Mouse (Mus musculus) neural tube, embryonic 14.5 days (tissue): ENCODE data around the gene Spaca9. TPM values are rescaled to one million over a fixed set of nuclear protein-coding genes. Genes with fewer than 3 reads are reported as not detected.

ENCODE experiments used
- ATAC-seq: fragments of 200-750 bp; cut with Nextera tagmentation; 2 replicates; pipeline ENCODE4 v1.8.0; 2017; ENCODE audit warnings: low read depth, mild to moderate bottlenecking, moderate TSS enrichment, moderate library complexity
- H3K27ac ChIP-seq: fragments of 300-500 bp; sonication (generic); 2 replicates; pipeline ENCODE4 v1.5.1; 2014; ENCODE audit warnings: low read depth, mild to moderate bottlenecking, control low read depth, low read length, moderate library complexity, mixed read lengths
- H3K27me3 ChIP-seq: fragments of 300-500 bp; sonication (generic); 2 replicates; pipeline ENCODE4 v1.6.1; 2014; ENCODE audit warnings: low read length; ENCODE audit not compliant: control insufficient read depth, insufficient read depth
- H3K36me3 ChIP-seq: fragments of 300-500 bp; sonication (generic); 2 replicates; pipeline ENCODE4 v1.6.1; 2014; ENCODE audit warnings: low read length, mixed read lengths; ENCODE audit not compliant: control insufficient read depth, insufficient read depth
- H3K4me1 ChIP-seq: fragments of 300-500 bp; sonication (generic); 2 replicates; pipeline ENCODE4 v1.6.1; 2014; ENCODE audit warnings: low read length; ENCODE audit not compliant: control insufficient read depth, insufficient read depth
- H3K4me2 ChIP-seq: fragments of 300-500 bp; sonication (generic); 2 replicates; pipeline ENCODE4 v1.6.1; 2014; ENCODE audit warnings: mild to moderate bottlenecking, low read depth, low read length, control low read depth
- H3K4me3 ChIP-seq: fragments of 300-500 bp; sonication (generic); 2 replicates; pipeline ENCODE4 v1.5.1; 2014; ENCODE audit warnings: low read depth, low read length, control low read depth, mixed read lengths
- H3K9ac ChIP-seq: fragments of 300-500 bp; sonication (generic); replicated peaks from 2 replicates; pipeline ENCODE4 v1.6.1; 2014; ENCODE audit warnings: low read depth, mild to moderate bottlenecking, control low read depth, low read length, mixed read lengths
- H3K9me3 ChIP-seq: fragments of 300-500 bp; sonication (generic); 2 replicates; pipeline ENCODE4 v1.6.1; 2016; ENCODE audit warnings: low read length; ENCODE audit not compliant: control insufficient read depth
- WGBS: fragments of 180-500 bp; shearing (Covaris S2); extraction: QIAGEN DNeasy Blood & Tissue Kit; methylation state at CpG from one replicate; pipeline ENCODE4 v1.1.7; 2014; 5-methylcytosine and 5-hydroxymethylcytosine counted together
- polyA plus RNA-seq: library from polyadenylated mRNA; unstranded; fragments of >200 nt; fragmentation: Nextera tagmentation; extraction: Ambion mirVana; gene quantifications from 2 replicates; pipeline ENCODE4 v1.2.1, GENCODE M21; 2014

Gene Spaca9
- polyA plus RNA-seq = 1.6 TPM in 2 replicates

DNA sequence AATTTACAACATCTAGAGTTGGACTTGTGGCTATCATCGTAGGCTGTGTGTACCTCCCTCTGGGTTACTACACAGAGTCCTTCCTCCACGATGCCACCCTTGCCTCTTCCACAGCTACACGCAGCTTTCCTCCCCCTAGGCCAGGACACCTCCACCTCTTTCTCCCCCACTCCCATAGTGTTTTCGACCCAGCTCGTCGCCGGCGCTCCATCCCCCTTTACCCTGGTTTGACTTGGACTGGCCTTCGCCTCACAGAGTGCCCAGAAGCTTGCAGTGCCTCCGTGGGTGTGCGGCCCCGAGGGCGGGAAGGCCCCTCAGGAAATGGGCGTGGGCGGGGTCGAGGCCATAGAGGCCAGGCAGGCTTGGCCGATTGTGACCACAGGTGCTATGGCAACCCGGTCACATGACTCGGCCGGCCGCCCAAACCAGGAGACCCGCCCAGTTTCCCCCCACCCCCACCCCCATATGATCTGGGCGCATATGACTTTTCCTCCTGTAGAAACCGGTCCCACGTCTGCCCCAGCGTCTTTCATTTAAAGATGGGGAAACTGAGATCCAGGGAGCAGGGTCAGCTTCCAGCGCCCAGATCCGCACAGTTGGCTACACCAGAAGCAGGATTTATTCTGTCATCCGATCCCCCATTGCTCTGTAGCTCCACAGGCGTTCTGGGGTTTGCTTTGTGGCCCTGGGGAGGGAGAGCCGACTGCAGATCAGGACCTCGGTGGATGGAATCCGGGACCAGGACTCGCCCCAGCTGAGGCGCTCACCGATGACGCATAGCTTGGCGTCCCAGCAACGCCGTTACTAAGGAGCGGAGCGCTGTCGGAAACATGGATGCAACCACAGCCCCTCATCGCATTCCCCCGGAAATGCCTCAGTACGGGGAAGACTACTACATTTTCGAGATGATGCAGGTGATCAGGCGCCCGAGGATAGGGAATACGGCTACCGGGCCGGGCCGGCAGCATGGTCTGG, at the start of gene Spaca9, which contains the start of gene Ak8:
Spaca9 (minus strand) TSS at position 367 of the 975 bp plus-strand sequence.
Ak8 (plus strand) TSS at position 804 of the 975 bp plus-strand sequence.
- Histone ChIP-seq H3K4me1 (peaks cover 4% of the 10 kb centered on the region; the same call in 1 of the 2 replicates), H3K36me3 (no peaks in the 10 kb centered on the region), H3K27me3 (no peaks in the 10 kb centered on the region), H3K4me2 (peak within 1 kb of the TSS; percentile 96), H3K9me3 (no peaks in the 10 kb centered on the region), H3K4me3 (peak within 1 kb of the TSS; percentile 58), H3K27ac (peak within 1 kb of the TSS; percentile 60; the same call in 1 of the 2 replicates), H3K9ac (peak within 1 kb of the TSS; percentile 60)
- under 1% methylated on average over 53 of the region's 53 CpGs for WGBS
- ATAC-seq = peak; percentile 92

DNA sequence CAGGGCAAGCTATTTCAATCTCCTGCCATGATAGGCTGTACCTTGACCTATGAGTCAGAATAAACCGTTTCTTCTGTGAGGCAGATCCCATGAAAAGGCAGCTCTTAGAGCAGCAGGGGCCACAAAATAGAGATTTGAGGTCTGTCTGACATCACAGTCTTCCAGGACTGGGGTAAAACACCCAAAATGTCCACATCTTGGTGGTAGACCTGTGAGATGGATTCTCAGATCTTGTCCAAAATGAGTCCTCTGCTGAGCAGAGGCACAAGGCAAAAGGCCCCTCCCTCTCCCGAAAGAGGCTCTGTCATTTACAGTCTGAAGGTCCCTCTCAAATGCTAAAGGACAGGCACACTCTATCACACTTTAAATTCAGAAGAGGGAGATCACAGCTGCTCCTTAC, 48.2 kb upstream of the Spaca9 start:
- Histone ChIP-seq H3K4me1 (peaks cover 17% of the 10 kb centered on the region), H3K9ac (no peak overlapping the region), H3K9me3 (no peaks in the 10 kb centered on the region)

DNA sequence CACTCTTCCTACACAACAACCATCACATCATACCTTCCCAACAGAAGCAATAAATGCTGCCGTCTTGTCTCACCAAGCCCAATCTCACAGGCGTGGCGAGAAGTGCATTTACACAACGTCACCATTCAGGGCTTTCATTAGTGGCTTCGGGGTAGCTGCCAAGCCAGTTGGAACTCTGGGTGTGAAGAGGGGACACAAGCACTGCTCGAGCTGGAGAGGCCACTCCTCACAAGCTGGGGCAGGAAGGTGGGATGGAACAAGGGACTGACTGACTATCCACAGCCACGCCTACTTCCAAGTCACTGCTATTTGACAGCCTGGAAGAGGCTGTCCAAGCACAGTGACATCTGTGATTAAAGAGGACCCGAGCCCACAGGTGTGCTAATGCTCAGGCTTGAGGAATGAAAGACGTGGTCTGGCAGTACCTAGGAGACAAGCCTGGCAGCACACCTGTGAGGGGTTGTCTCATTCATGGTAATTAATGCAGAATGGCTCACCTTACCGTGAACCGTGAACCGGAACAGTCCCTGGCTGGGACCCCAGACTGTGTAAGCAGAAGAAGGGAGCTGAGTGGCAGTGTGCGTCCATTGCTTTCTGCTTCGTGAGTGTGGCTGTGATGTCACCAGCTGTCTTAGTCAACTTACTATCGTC, 47.3 kb upstream of the Spaca9 start:
- Histone ChIP-seq H3K4me1 (peaks cover 13% of the 10 kb centered on the region; the same call in 1 of the 2 replicates), H3K9ac (no peak overlapping the region), H3K36me3 (no peaks in the 10 kb centered on the region), H3K27ac (no peak overlapping the region), H3K4me2 (no peak overlapping the region), H3K27me3 (peaks cover 6% of the 10 kb centered on the region), H3K9me3 (no peaks in the 10 kb centered on the region), H3K4me3 (no peak overlapping the region)
- 78% methylated on average over 15 of the region's 15 CpGs for WGBS
- no peak for ATAC-seq

More for the DNA sequence above, 48.2 kb upstream of the Spaca9 start:
- H3K36me3 ChIP-seq = no peaks in the 10 kb centered on the region
- no peak for ATAC-seq
- 94% methylated on average over 2 of the region's 2 CpGs for WGBS
- peaks cover 6% of the 10 kb centered on the region for H3K27me3 ChIP-seq
- H3K4me3 ChIP-seq = no peak overlapping the region
- no peak overlapping the region for H3K4me2 ChIP-seq
- H3K27ac ChIP-seq = no peak overlapping the region

DNA sequence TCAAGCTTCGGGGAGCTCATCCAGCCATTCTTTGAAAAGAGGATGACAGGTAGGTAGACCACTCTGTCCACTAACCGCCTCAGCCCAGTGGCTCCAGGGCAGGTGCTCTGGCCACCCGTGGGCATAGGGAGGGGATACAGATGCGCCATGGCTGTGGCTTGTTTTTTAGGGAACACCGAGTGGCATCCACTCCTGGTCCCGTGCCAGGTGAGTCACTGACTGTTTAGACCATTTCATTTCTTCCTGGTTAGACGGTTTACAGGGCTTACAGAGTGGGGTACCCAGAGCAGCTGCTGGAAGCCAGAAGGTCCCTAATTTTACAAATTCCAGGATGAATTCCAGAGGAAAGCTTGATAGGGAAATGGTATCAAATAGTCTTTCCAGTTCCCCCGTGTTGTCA, 43.2 kb upstream of the Spaca9 start:
- Histone ChIP-seq H3K27ac (no peak overlapping the region), H3K4me1 (no peaks in the 10 kb centered on the region), H3K4me2 (no peak overlapping the region), H3K36me3 (no peaks in the 10 kb centered on the region), H3K9me3 (no peaks in the 10 kb centered on the region), H3K4me3 (no peak overlapping the region), H3K27me3 (no peaks in the 10 kb centered on the region), H3K9ac (no peak overlapping the region)
- WGBS = 80% methylated on average over 8 of the region's 8 CpGs
- no peak for ATAC-seq

DNA sequence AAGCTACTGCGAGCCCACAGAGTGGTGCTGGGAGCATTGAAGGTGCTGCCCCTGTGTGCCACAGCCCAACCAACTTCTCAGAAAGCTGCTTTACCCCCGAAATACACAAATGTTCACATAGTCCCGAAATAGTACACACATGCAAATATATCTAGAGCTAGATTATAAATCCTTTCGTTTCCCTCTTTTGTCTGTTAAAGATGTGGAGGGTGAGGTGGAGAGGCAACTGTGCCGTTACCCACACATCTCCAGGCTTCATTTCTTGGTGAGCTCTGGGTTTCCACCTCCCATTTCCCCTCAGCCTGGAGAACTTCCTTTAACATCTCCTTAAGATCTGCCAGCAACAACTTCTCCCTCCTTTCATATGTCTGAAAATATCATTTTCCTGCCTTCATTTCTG, 40.6 kb upstream of the Spaca9 start:
- H3K27me3 ChIP-seq = no peaks in the 10 kb centered on the region
- H3K27ac ChIP-seq = no peak overlapping the region
- H3K36me3 ChIP-seq = no peaks in the 10 kb centered on the region
- WGBS = 83% methylated on average over 5 of the region's 5 CpGs
- ATAC-seq = no peak
- H3K4me1 ChIP-seq = no peaks in the 10 kb centered on the region
- H3K4me3 ChIP-seq = no peak overlapping the region
- no peak overlapping the region for H3K9ac ChIP-seq
- H3K9me3 ChIP-seq = no peaks in the 10 kb centered on the region
- H3K4me2 ChIP-seq = no peak overlapping the region

GRCm38 (mm10) chr2:28737112-28737511, 37.6 kb upstream of the Spaca9 start:
- Histone ChIP-seq H3K36me3 (no peaks in the 10 kb centered on the region), H3K4me1 (no peaks in the 10 kb centered on the region), H3K27me3 (no peaks in the 10 kb centered on the region), H3K9ac (no peak overlapping the region), H3K4me2 (no peak overlapping the region), H3K9me3 (no peaks in the 10 kb centered on the region), H3K27ac (no peak overlapping the region), H3K4me3 (no peak overlapping the region)
- WGBS = 80% methylated on average over 5 of the region's 5 CpGs
- no peak for ATAC-seq

DNA sequence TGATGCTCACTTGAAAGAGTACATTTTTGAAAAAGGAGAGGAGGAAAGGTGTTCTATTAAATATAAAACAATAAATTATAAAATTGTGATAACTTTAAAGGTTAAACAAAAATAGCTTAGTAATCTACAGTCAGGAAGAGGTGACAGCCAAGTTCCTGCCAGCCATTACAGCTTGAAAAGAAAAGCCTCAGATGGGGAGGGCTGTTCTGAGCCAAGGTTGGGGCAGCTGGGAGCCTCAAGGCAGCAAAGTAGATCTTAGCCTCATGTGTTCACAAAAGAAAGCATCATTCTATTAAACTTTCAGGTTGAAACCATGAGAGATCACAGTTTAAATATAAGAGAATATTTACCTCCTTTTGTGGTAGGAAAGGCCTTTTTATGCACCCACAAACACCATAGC, 31.1 kb upstream of the Spaca9 start:
- Histone ChIP-seq H3K27me3 (no peaks in the 10 kb centered on the region), H3K36me3 (no peaks in the 10 kb centered on the region), H3K4me1 (peaks cover 13% of the 10 kb centered on the region), H3K9me3 (no peaks in the 10 kb centered on the region), H3K9ac (no peak overlapping the region), H3K27ac (no peak overlapping the region), H3K4me2 (no peak overlapping the region), H3K4me3 (no peak overlapping the region)
- ATAC-seq = no peak

DNA sequence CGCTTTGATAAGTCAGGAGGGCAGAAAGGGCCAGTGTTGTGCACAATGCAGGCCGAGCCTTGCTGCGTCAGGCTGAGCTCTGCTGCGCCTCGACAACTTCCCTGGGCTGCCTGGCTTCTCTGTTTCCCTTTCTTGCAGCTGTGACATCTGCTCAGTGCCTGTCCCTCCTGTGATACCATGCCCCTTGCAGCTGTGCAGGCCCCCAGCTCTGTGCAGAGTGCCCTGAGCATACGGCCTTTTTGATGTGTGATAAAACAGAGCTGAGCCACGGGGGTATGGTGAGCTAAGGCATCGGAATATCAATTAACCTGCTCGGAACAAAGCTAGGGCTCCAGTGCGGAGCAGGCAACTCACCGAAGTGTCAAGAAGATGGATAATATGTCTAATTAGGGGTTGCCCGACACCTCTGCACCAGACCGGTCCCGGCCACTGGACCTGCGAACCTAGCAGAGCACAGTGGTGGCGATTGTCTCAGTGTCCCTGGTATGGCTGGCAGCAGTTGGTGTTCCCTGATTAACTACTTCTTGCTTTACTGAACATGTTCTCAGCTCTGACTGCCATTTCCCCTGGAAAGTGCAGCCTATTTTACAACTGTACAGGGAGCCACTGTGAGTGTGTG, 28.4 kb upstream of the Spaca9 start:
- 0 out of 2 replicates have a peak overlapping the region, but pooled peaks have one; percentile 4 for H3K9ac ChIP-seq
- H3K4me2 ChIP-seq = no peak overlapping the region
- H3K4me3 ChIP-seq = no peak overlapping the region
- peaks cover 13% of the 10 kb centered on the region for H3K4me1 ChIP-seq
- no peaks in the 10 kb centered on the region for H3K27me3 ChIP-seq
- H3K27ac ChIP-seq = no peak overlapping the region
- no peaks in the 10 kb centered on the region for H3K36me3 ChIP-seq
- ATAC-seq = peak; percentile 46; the same call in 1 of the 2 replicates
- 7% methylated on average over 16 of the region's 16 CpGs for WGBS
- H3K9me3 ChIP-seq = no peaks in the 10 kb centered on the region
